Mouse (Mus musculus) embryonic facial prominence, embryonic 11.5 days (tissue): ENCODE data around the gene Mettl27. TPM values are rescaled to one million over a fixed set of nuclear protein-coding genes. Genes with fewer than 3 reads are reported as not detected.

Experiments
- ATAC-seq: fragments of 200-750 bp; cut with Nextera tagmentation; replicated peaks from 2 replicates; pipeline ENCODE4 v1.8.0; 2017; ENCODE audit warnings: low read depth; ENCODE audit not compliant: insufficient number of reproducible peaks, low FRiP score, low TSS enrichment
- DNase-seq: peaks from one replicate; pipeline ENCODE4 v3.0.0-alpha.2; 2015; ENCODE audit warnings: low spot score
- H3K27ac ChIP-seq: fragments of 300-500 bp; sonication (generic); replicated peaks from 2 replicates; pipeline ENCODE4 v1.5.1; 2014; ENCODE audit warnings: mild to moderate bottlenecking, low read depth, low read length, control low read depth
- H3K27me3 ChIP-seq: fragments of 300-500 bp; sonication (generic); 2 replicates; pipeline ENCODE4 v1.6.1; 2014; ENCODE audit warnings: mild to moderate bottlenecking, low read length, moderate library complexity, mixed read lengths; ENCODE audit not compliant: control insufficient read depth, insufficient read depth
- H3K36me3 ChIP-seq: fragments of 300-500 bp; sonication (generic); replicated peaks from 2 replicates; pipeline ENCODE4 v1.6.1; 2014; ENCODE audit warnings: low read depth, mild to moderate bottlenecking, low read length, moderate library complexity, mixed read lengths; ENCODE audit not compliant: control insufficient read depth, insufficient read depth
- H3K4me1 ChIP-seq: fragments of 300-500 bp; sonication (generic); 2 replicates; pipeline ENCODE4 v1.6.1; 2014; ENCODE audit warnings: low read length, mixed read lengths; ENCODE audit not compliant: control insufficient read depth, insufficient read depth
- H3K4me2 ChIP-seq: fragments of 300-500 bp; sonication (generic); 2 replicates; pipeline ENCODE4 v1.6.1; 2014; ENCODE audit warnings: low read depth, mild to moderate bottlenecking, control low read depth, low read length, moderate library complexity
- H3K4me3 ChIP-seq: fragments of 300-500 bp; sonication (generic); 2 replicates; pipeline ENCODE4 v1.5.1; 2014; ENCODE audit warnings: low read depth, low read length, control low read depth
- H3K9ac ChIP-seq: fragments of 300-500 bp; sonication (generic); replicated peaks from 2 replicates; pipeline ENCODE4 v1.6.1; 2014; ENCODE audit warnings: mild to moderate bottlenecking, control low read depth, low read length
- H3K9me3 ChIP-seq: fragments of 300-500 bp; sonication (generic); replicated peaks from 2 replicates; pipeline ENCODE4 v1.6.1; 2016; ENCODE audit warnings: mild to moderate bottlenecking, low read length, inconsistent platforms, mixed read lengths; ENCODE audit not compliant: control insufficient read depth
- whole genome bisulfite sequencing: fragments of 180-500 bp; shearing (Covaris S2); extraction: QIAGEN DNeasy Blood & Tissue Kit; methylation state at CpG from one replicate; pipeline ENCODE4 v1.1.7; 2014; 5-methylcytosine and 5-hydroxymethylcytosine counted together
- polyA plus RNA-seq: library from polyadenylated mRNA; unstranded; fragments of >200 nt; fragmentation: Nextera tagmentation; extraction: Ambion mirVana; gene quantifications from 2 replicates; pipeline ENCODE4 v1.2.1, GENCODE M21; 2014

Gene Mettl27
- polyA plus RNA-seq, 1 experiment from 2014 or later: 9.7 TPM

DNA sequence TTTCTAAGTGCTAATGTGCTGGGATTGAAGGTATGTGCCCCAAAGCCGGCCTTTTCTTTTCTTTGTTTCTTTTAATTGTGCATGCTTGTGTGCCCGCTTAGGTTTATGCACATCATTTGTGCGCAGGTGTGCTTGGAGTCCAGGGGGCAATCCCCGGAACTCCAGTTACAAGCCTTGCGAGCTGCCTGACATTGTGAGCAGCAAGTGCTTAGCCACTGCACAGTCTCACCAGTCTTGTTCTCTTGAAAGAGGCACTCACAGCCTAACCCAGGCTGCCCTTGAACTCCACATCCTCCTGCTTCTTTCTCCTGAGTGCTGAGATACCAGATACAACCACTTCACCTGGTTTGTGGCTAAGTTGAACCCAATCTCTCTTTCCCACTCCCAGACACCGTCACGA, 41.4 kb downstream of the Mettl27 start:
- Histone ChIP-seq H3K4me2 (no peak overlapping the region), H3K9ac (no peak overlapping the region), H3K27me3 (no peaks in the 10 kb centered on the region), H3K9me3 (no peaks in the 10 kb centered on the region), H3K36me3 (no peaks in the 10 kb centered on the region), H3K4me3 (no peak overlapping the region), H3K4me1 (no peaks in the 10 kb centered on the region), H3K27ac (no peak overlapping the region)
- WGBS: 83% methylated on average over 7 of the region's 7 CpGs
- DNase-seq (no peak), ATAC-seq (no peak)

- Histone ChIP-seq H3K4me1 (no peaks in the 10 kb centered on the region), H3K27me3 (no peaks in the 10 kb centered on the region), H3K4me3 (no peak overlapping the region), H3K36me3 (no peaks in the 10 kb centered on the region), H3K27ac (no peak overlapping the region), H3K4me2 (no peak overlapping the region), H3K9me3 (no peaks in the 10 kb centered on the region), H3K9ac (no peak overlapping the region)
- WGBS: 61% methylated on average over 7 of the region's 7 CpGs
- no peak for ATAC-seq
- no peak for DNase-seq
Measured at GRCm38 (mm10) chr5:134974294-134974693, 42.1 kb downstream of the Mettl27 start.

- DNase-seq: no peak
- no peaks in the 10 kb centered on the region for H3K27me3 ChIP-seq
- WGBS: 67% methylated on average over 2 of the region's 2 CpGs
- no peak overlapping the region for H3K4me2 ChIP-seq
- H3K9me3 ChIP-seq: no peaks in the 10 kb centered on the region
- H3K27ac ChIP-seq: no peak overlapping the region
- no peaks in the 10 kb centered on the region for H3K36me3 ChIP-seq
- no peak for ATAC-seq
- H3K4me1 ChIP-seq: no peaks in the 10 kb centered on the region
- no peak overlapping the region for H3K9ac ChIP-seq
- no peak overlapping the region for H3K4me3 ChIP-seq
Measured at GRCm38 (mm10) chr5:134974921-134975320, 42.8 kb downstream of the Mettl27 start.

DNA sequence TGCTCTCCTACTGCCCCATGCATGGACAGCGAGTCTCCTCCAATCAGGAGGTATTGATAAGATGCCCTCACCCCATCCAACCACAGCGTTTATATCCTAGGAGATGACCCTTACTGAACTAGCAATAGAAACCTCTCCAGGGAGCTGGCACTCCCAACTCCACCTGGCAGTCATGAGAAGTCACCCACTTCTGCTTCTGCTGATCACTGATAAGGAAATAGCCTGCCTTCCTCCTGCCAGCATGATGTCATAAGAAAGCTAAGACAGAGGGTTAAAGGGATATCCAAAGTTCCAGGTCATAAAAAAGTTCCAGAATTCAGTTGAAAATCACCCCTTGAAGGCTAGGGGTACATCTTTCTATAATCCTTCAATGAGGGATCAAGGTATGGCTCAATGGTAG, 44.0 kb downstream of the Mettl27 start:
- no peaks in the 10 kb centered on the region for H3K9me3 ChIP-seq
- H3K27me3 ChIP-seq: no peaks in the 10 kb centered on the region
- no peaks in the 10 kb centered on the region for H3K4me1 ChIP-seq
- no peak overlapping the region for H3K4me2 ChIP-seq
- H3K9ac ChIP-seq: no peak overlapping the region
- no peaks in the 10 kb centered on the region for H3K36me3 ChIP-seq
- no peak overlapping the region for H3K4me3 ChIP-seq
- WGBS: 85% methylated on average over 2 of the region's 2 CpGs
- no peak overlapping the region for H3K27ac ChIP-seq
- ATAC-seq (no peak), DNase-seq (no peak)

- Histone ChIP-seq H3K27me3 (no peaks in the 10 kb centered on the region), H3K9ac (no peak overlapping the region), H3K4me3 (no peak overlapping the region), H3K27ac (no peak overlapping the region), H3K4me1 (no peaks in the 10 kb centered on the region), H3K9me3 (no peaks in the 10 kb centered on the region), H3K36me3 (no peaks in the 10 kb centered on the region), H3K4me2 (no peak overlapping the region)
- ATAC-seq (no peak), DNase-seq (no peak)
- WGBS: 90% methylated on average over 14 of the region's 14 CpGs
Measured at GRCm38 (mm10) chr5:134976577-134977250, 44.5 kb downstream of the Mettl27 start.

GRCm38 (mm10) chr5:134977837-134978236, 45.7 kb downstream of the Mettl27 start:
- H3K27ac ChIP-seq: no peak overlapping the region
- no peaks in the 10 kb centered on the region for H3K4me1 ChIP-seq
- no peak overlapping the region for H3K9ac ChIP-seq
- no peak overlapping the region for H3K4me3 ChIP-seq
- no peaks in the 10 kb centered on the region for H3K9me3 ChIP-seq
- no peak for ATAC-seq
- 89% methylated on average over 4 of the region's 4 CpGs for WGBS
- no peak overlapping the region for H3K4me2 ChIP-seq
- H3K36me3 ChIP-seq: no peaks in the 10 kb centered on the region
- H3K27me3 ChIP-seq: no peaks in the 10 kb centered on the region
- DNase-seq: no peak

DNA sequence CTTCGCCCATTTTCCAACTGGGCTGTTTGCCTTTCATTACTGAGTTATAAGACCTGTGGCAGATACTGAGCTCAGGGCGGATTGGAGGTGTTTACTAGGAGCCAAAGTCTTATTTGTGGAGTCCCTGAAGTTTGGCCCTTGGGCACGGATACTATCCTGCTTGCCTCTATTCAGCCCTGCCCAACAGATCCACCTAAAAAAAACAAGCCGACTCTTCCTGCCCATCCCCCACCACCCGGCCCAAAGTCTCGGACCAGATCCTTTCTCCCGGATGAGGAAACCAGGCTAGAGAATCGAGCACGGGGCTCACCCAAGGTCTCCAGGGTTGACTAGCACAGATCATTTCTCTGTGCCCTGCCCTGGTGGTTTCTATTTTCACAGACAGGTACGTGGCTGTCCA, 49.0 kb downstream of the Mettl27 start:
- Histone ChIP-seq H3K4me2 (no peak overlapping the region), H3K9me3 (no peaks in the 10 kb centered on the region), H3K27me3 (peaks cover 16% of the 10 kb centered on the region), H3K27ac (no peak overlapping the region), H3K36me3 (no peaks in the 10 kb centered on the region), H3K4me1 (no peaks in the 10 kb centered on the region; the same call in 1 of the 2 replicates), H3K9ac (no peak overlapping the region), H3K4me3 (no peak overlapping the region)
- 49% methylated on average over 10 of the region's 10 CpGs for WGBS
- DNase-seq (no peak), ATAC-seq (no peak)

GRCm38 (mm10) chr5:134983111-134983510, 50.9 kb downstream of the Mettl27 start:
- Histone ChIP-seq H3K9me3 (no peaks in the 10 kb centered on the region), H3K27me3 (peaks cover 35% of the 10 kb centered on the region), H3K9ac (no peak overlapping the region), H3K4me3 (no peak overlapping the region), H3K36me3 (no peaks in the 10 kb centered on the region), H3K4me1 (peaks cover 2% of the 10 kb centered on the region), H3K4me2 (no peak overlapping the region), H3K27ac (no peak overlapping the region)
- no peak for ATAC-seq
- no peak for DNase-seq
- WGBS: 81% methylated on average over 1 of the region's 1 CpGs
